8 mouse cellular contexts compared by ENCODE assay signal in the genomic region with DNA sequence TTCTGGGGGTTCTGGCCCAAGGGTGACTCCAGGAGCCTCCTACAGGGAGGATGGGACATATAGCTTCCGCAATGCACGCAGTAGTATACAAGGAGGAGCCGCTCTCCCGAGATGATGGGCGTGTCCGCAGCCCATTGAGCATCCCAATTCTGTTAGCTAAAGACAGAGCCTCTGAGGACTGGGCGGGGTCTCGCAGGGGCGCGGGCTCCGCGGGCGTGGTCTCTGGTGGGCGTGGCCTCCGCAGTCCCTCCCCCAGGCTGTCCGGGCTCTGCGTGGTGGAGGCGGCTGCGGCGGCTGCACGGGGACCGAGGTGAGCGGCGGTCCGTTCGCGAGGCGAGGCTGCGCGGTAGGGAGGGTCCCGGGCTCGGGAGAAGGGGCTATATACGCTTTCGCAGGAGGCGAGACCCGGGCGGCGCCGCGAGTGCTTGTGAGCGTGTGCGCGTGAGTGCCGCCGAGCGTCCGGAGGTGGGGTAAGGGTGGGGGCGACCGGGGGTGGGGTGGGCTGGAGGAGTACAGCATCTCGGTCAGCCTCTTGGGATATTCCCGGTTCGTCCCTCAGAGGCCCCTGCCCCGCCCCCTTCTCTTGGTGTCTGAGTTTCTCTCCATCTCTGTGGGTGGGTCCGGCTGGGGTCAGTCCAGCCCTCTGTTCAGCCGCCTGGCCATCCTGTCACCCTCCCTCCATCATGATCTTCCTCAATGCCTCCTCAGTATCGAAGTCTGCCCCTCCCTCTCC. TPM values are rescaled to one million over a fixed set of nuclear protein-coding genes. Genes with fewer than 3 reads are reported as not detected.
DNase-seq lines count a peak whose midpoint lies in the region; ATAC-seq and TF ChIP-seq lines count a peak whose summit lies in the region.

No protein-coding gene starts in this region.

- ATAC-seq in intestine, embryonic 16.5 days = peak; percentile 85
- peak; percentile 72; the same call in 1 of the 2 replicates for ATAC-seq in liver, embryonic 14.5 days (ENCODE audit: insufficient read depth)
- peak; percentile 84 for ATAC-seq in stomach, postnatal 0 days (ENCODE audit: low FRiP score, low TSS enrichment)

- peak overlapping the region; percentile 71 for H3K9ac ChIP-seq in intestine, embryonic 16.5 days (ENCODE audit: low read depth, low read length)
- H3K9ac ChIP-seq in liver, embryonic 14.5 days (replicated peaks) = no peak overlapping the region
- peak overlapping the region; percentile 65 for H3K9ac ChIP-seq in stomach, postnatal 0 days (ENCODE audit: low read length)

- peak overlapping the region; percentile 62 for H3K4me3 ChIP-seq in layer of hippocampus, adult 2 months
- peak overlapping the region; percentile 61 for H3K4me3 ChIP-seq in intestine, embryonic 16.5 days (ENCODE audit: low read length)
- H3K4me3 ChIP-seq in liver, embryonic 14.5 days (ENCODE audit: insufficient read depth in 1 of 2, low read depth in 2 of 2, low read length in 2 of 2) = peak overlapping the region; percentile 32 to 43; a peak in 3 of 4 replicates
- peak overlapping the region; percentile 51 for H3K4me3 ChIP-seq in stomach, postnatal 0 days (ENCODE audit: low read depth, low read length)

- H3K9me3 ChIP-seq in intestine, embryonic 16.5 days (ENCODE audit: control insufficient read depth, low read length) = no peaks in the 10 kb centered on the region
- H3K9me3 ChIP-seq in liver, embryonic 14.5 days (ENCODE audit: control insufficient read depth, low read length) = no peaks in the 10 kb centered on the region
- no peaks in the 10 kb centered on the region for H3K9me3 ChIP-seq in stomach, postnatal 0 days (ENCODE audit: control insufficient read depth, low read length)

- intact Hi-C loops in gastrocnemius, postnatal 36 days (cut with DNase I) = no loop called here

- no peaks in the 10 kb centered on the region for H3K36me3 ChIP-seq in intestine, embryonic 16.5 days (ENCODE audit: control insufficient read depth, insufficient read depth, low read length)
- no peaks in the 10 kb centered on the region for H3K36me3 ChIP-seq in liver, embryonic 14.5 days (replicated peaks; ENCODE audit: control insufficient read depth, insufficient read depth, low read depth)
- no peaks in the 10 kb centered on the region for H3K36me3 ChIP-seq in stomach, postnatal 0 days (ENCODE audit: control insufficient read depth, insufficient read depth, low read length)

- no peak for TF ChIP-seq EP300 in liver, embryonic 14.5 days (IDR thresholded peaks at IDR 0.05; ENCODE audit: low read depth)
- no peak for TF ChIP-seq EP300 in stomach, postnatal 0 days (optimal IDR thresholded peaks at IDR 0.05)

- peak overlapping the region; percentile 95 for H3K4me2 ChIP-seq in intestine, embryonic 16.5 days (ENCODE audit: low read depth, low read length)
- H3K4me2 ChIP-seq in liver, embryonic 14.5 days (ENCODE audit: low read depth) = peak overlapping the region; percentile 51
- peak overlapping the region; percentile 67 for H3K4me2 ChIP-seq in stomach, postnatal 0 days (replicated peaks; ENCODE audit: low read depth)

- WGBS in intestine, embryonic 16.5 days = 1% methylated on average over 47 of the region's 56 CpGs
- under 1% methylated on average over 53 of the region's 56 CpGs for WGBS in liver, embryonic 14.5 days (ENCODE audit: insufficient replicate concordance)
- under 1% methylated on average over 39 of the region's 56 CpGs for WGBS in stomach, postnatal 0 days

- TF ChIP-seq CTCF in layer of hippocampus, adult 2 months (conservative IDR thresholded peaks at IDR 0.05) = no peak
- TF ChIP-seq CTCF in liver, embryonic 14.5 days (IDR thresholded peaks at IDR 0.05; ENCODE audit: low read depth) = no peak
- 0 out of 2 replicates have a peak, but pooled peaks have one; percentile 22 for TF ChIP-seq CTCF in stomach, postnatal 0 days (IDR thresholded peaks at IDR 0.05; ENCODE audit: low read depth)

- H3K27me3 ChIP-seq in intestine, embryonic 16.5 days (replicated peaks; ENCODE audit: control insufficient read depth, insufficient read depth, low read length) = no peaks in the 10 kb centered on the region
- 0 out of 2 replicates have a peak, but pooled peaks cover 5% of the 10 kb centered on the region for H3K27me3 ChIP-seq in liver, embryonic 14.5 days (ENCODE audit: control insufficient read depth, insufficient read depth, low read length)
- H3K27me3 ChIP-seq in stomach, postnatal 0 days (ENCODE audit: control insufficient read depth, insufficient read depth, low read length) = peaks cover 2% of the 10 kb centered on the region; the same call in 1 of the 2 replicates

- peak overlapping the region; percentile 84 for H3K27ac ChIP-seq in layer of hippocampus, adult 2 months
- H3K27ac ChIP-seq in intestine, embryonic 16.5 days (ENCODE audit: low read length) = no peak overlapping the region
- H3K27ac ChIP-seq in liver, embryonic 14.5 days = no peak overlapping the region
- H3K27ac ChIP-seq in stomach, postnatal 0 days (replicated peaks) = 0 out of 2 replicates have a peak overlapping the region, but pooled peaks have one; percentile 49

- DNase-seq in layer of hippocampus, adult 2 months (ENCODE audit: low spot score in 2 of 2) = no peak
- no peak for DNase-seq in layer of hippocampus, adult 11-12 months (ENCODE audit: low spot score)
- DNase-seq in cerebellum, postnatal 10 days = peak; percentile 78 to 85
- DNase-seq in gastrocnemius, postnatal 36 days = peak; percentile 56 to 68
- peak in 1 of 3 experiments; percentile 27 for DNase-seq in liver, embryonic 14.5 days (ENCODE audit: low read depth in 3 of 3, low spot score in 3 of 3)
- peak; percentile 24 to 41 for DNase-seq in natural killer cell, adult 2 months (ENCODE audit: low spot score in 2 of 2)
- DNase-seq in stomach, postnatal 0 days (ENCODE audit: low spot score) = peak; percentile 78

- H3K4me1 ChIP-seq in intestine, embryonic 16.5 days (ENCODE audit: control insufficient read depth, insufficient read depth, low read length) = peaks cover 13% of the 10 kb centered on the region
- H3K4me1 ChIP-seq in liver, embryonic 14.5 days (replicated peaks; ENCODE audit: control insufficient read depth in 2 of 2, insufficient read depth in 2 of 2, low read length in 1 of 2) = no peaks in the 10 kb centered on the region
- H3K4me1 ChIP-seq in stomach, postnatal 0 days (replicated peaks; ENCODE audit: control insufficient read depth, insufficient read depth) = no peaks in the 10 kb centered on the region

RNA-seq across cellular contexts. Expression of a gene that starts 6.3 kb away (rescaled TPM):
- 10 to 100 TPM; 15.5 to 16.9 TPM for total RNA-seq in layer of hippocampus, adult 2 months (2021)
- 1 to 10 TPM; 3.4 to 3.5 TPM for total RNA-seq in gastrocnemius, postnatal 36 days (2021)
- 69.1 and 81.3 TPM in 2 replicates for polyA plus RNA-seq in intestine, embryonic 16.5 days (2015; fragmentation: Nextera tagmentation; extraction: Ambion mirVana)
- 5.2 and 6.6 TPM in 2 replicates for polyA plus RNA-seq in liver, embryonic 14.5 days (2012; rRNA removed)
- 3.0 and 3.7 TPM in 2 replicates for polyA plus RNA-seq in liver, embryonic 14.5 days (2014; fragmentation: Nextera tagmentation; extraction: Ambion mirVana)
- 18.2 and 20.3 TPM in 2 replicates for polyA plus RNA-seq in stomach, postnatal 0 days (2015; fragmentation: Nextera tagmentation; extraction: Ambion mirVana)

RNA-seq across cellular contexts. Expression of a gene that starts 56.7 kb away (rescaled TPM):
- under 1 TPM in 1 of 2 experiments, not detected in 1; 0.64 TPM for total RNA-seq in layer of hippocampus, adult 2 months (2021)
- total RNA-seq in gastrocnemius, postnatal 36 days (2021) = under 1 TPM; 0.17 to 0.38 TPM
- polyA plus RNA-seq in intestine, embryonic 16.5 days (2015; fragmentation: Nextera tagmentation; extraction: Ambion mirVana) = 14.3 and 16.3 TPM in 2 replicates
- 0.29 and 0.36 TPM in 2 replicates for polyA plus RNA-seq in liver, embryonic 14.5 days (2012; rRNA removed)
- 0.22 and 0.32 TPM in 2 replicates for polyA plus RNA-seq in liver, embryonic 14.5 days (2014; fragmentation: Nextera tagmentation; extraction: Ambion mirVana)
- polyA plus RNA-seq in stomach, postnatal 0 days (2015; fragmentation: Nextera tagmentation; extraction: Ambion mirVana) = 20.2 and 22.0 TPM in 2 replicates

Comparison
In these comparisons a context has a peak if more than half of its experiments do, and no peak if none do; other contexts are left out.
1. DNase-seq: peak in cerebellum, postnatal 10 days (2 of 2), gastrocnemius, postnatal 36 days (2 of 2), natural killer cell, adult 2 months (2 of 2) and stomach, postnatal 0 days (single experiment); none in layer of hippocampus, adult 2 months (0 of 2) and layer of hippocampus, adult 11-12 months (single experiment).
2. H3K27ac ChIP-seq: peak in layer of hippocampus, adult 2 months (single experiment) and stomach, postnatal 0 days (single experiment); none in intestine, embryonic 16.5 days (single experiment) and liver, embryonic 14.5 days (single experiment).
3. RNA of a gene that starts 56.7 kb away (polyA plus RNA-seq): 20.2 to 22.0 TPM in stomach, postnatal 0 days and 14.3 to 16.3 TPM in intestine, embryonic 16.5 days; 0.22 to 0.36 TPM in liver, embryonic 14.5 days; every median in the first group is over 10 times any median in the second.
4. Peak in every context shown above with its lines, with median percentiles within 50 percentile points of each other: H3K4me3 ChIP-seq, ATAC-seq and H3K4me2 ChIP-seq.